Mouse (Mus musculus): ENCODE results near the gene Kremen1. TPM values are rescaled to one million over a fixed set of nuclear protein-coding genes. Genes with fewer than 3 reads are reported as not detected.

The Kremen1 gene
- total RNA-seq, 2 experiments from 2014 or later, result 39.4 to 58.7 TPM

DNA sequence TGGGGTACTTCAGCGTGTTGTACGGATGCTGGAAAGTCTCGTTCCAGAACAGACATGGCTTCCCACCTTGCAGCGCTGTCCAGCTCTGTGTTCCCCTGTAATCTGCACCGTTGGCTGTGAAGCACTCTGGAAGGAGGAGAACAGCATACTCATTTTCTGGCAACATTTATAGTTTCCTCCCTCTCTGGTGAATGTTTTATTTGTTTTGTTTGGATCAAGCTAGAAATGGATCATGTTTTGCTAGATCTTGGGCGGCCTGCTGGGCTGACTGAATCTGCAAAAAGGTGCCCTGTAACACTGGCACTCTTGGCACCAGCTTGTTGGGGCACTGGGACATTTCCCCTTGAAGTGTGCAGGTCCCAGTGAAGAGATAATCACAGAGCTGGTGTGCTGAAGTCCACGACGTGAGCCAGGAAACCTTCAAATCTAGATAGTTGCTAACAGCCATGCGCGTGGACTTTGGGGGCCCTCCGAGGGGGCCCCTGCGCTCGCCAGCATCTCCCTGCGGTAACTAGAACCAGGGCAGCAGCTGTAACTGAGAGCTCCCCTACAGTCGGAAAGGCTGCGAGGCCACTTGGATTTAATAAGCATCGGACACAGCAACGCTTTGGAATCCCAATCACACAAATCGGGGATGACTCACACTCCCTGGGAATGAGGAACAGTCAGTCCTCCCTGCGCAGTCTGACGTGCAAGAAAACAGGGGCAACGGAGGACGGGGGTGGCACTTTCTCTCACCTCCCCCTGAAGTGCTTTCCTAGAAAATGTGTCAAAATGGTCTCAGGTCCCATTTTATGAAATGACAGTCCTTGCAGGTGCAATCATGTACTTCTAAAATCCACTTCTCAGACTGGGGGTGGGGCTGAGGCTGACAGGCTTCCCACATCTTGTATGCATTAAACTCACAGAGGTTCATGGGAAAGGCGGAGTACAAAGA, 17.3 kb downstream of the Kremen1 start:
- TF ChIP-seq CTCF (IDR thresholded peaks at IDR 0.05), result no peak
- intact Hi-C loops (cut with DNase I), result no loop called here

DNA sequence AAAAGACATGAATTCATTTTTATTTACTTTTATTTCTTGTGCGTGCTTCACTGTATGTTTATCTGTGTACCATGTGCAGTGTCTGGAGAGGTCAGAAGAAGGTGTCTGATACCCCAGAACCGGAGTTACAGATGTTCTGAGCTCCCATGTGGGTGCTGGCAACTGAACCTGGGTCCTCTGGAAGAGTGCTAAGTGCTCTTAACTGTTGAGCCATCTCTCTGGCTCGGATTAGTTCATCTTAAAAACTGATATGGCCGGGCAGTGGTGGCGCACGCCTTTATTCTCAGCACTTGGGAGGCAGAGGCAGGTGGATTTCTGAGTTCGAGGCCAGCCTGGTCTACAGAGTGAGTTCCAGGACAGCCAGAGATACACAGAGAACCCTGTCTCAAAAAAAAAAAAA, 18.1 kb downstream of the Kremen1 start:
- H3K27ac ChIP-seq, result peak overlapping the region; percentile 85; the same call in 1 of the 2 replicates
- intact Hi-C loops (cut with DNase I), result no loop called here

More for the DNA sequence above, 17.3 kb downstream of the Kremen1 start:
- peak; percentile 73 for DNase-seq
- Histone ChIP-seq H3K27ac (peak overlapping the region; percentile 85), H3K4me3 (peak overlapping the region; percentile 57)

DNA sequence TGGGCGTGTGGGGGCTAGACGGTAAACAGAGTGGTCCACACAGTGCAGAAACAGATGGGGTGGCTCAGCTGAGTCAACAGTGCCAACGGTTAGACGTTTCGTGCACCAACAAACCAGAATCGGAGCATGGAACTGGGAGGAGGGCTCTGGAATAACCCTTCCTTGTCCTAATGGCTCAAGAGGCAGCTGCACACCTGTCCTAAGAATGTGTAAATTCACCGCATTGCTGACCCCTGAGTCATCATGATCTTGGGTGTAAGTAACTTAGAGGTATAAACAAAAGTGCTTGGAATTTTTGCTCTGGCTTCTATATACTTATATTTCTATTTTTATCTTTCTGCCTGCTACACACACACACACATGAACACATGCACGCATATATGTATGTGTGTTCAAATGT, 19.2 kb downstream of the Kremen1 start:
- DNase-seq, result no peak
- no peak for TF ChIP-seq CTCF (IDR thresholded peaks at IDR 0.05)
- intact Hi-C loops (cut with DNase I), result no loop called here
- H3K27ac ChIP-seq, result no peak overlapping the region
- H3K4me3 ChIP-seq, result no peak overlapping the region

More for the DNA sequence above, 18.1 kb downstream of the Kremen1 start:
- DNase-seq, result no peak
- no peak for TF ChIP-seq CTCF (IDR thresholded peaks at IDR 0.05)
- no peak overlapping the region for H3K4me3 ChIP-seq

DNA sequence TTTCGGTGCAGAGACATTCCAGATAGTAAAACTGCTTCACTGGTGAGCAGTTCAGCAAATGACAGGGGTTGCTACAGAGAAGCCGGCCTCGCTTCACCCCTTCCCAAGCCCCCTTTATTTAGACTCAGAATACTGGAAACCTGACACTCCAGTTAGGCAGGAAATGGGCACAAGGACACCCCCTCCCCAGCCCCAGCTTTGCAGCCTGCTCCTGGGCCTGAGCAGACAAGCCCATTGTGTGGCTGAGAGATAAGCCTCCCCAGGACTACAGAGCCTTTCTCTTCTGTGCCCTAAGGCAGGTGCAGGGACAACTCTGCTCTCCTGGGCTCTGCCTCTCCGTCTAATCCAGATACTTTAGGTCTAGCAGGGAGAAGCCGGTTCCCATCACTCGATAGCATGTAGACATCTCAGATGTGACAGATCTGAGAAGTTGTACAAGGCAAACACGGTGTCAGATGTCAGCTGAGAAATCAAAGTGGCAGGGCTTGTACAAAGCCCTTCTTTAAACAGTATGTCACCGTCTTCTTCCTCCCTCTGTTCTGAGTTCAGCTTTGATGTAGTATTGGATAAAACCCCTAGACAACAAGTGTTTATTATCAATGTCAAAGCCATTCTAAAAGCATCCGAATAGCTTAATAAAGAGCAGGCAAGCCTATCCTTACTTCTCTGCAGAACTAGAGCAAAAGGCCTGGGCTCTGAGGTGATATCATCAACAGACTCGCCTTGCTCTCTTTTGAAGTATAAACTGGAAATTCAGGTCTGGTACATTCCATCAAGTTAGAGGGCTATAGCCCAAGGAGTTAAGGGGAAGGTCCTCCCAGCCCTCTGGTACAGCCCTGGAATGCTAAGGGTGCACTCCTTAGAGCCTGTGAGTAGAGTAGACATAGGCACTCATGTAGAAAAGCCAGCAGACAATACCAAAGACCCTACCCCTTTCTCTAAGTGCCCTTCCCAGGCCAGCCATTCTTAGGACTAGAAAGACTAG, 21.4 kb downstream of the Kremen1 start:
- no peak for TF ChIP-seq CTCF (IDR thresholded peaks at IDR 0.05)
- DNase-seq, result peak; percentile 23
- H3K4me3 ChIP-seq, result no peak overlapping the region
- intact Hi-C loops (cut with DNase I), result loop anchor here (5.0 kb wide), 1 partner anchor 43 kb away; no protein-coding TSS in a partner anchor
- H3K27ac ChIP-seq, result peak overlapping the region; percentile 58

DNA sequence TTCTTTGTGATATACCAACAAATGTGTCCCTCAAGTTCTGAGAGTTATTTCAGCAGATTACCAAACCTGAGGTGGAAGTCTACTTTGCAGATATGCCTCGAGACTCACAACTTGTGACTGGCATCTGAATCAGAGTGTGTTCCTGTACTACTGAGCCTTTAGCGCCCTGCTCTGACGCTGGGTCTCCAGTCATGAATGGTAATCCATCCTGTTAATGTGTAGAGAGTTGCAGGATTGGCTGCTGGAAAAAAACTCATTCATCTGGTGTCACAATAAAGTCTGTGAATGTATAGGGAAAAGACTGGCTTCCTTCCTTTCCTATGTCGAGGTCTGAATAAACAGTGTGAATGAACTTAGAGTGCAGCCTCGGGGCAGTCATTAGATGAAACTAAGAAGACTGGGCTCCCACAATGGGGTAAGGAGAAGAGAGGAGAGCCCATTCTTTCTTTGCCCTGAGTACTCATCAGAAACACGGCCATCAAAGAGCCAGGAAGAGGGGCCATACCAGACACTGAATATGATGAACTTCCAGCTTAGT, 41.4 kb downstream of the Kremen1 start:
- H3K27ac ChIP-seq, result no peak overlapping the region
- no peak overlapping the region for H3K4me3 ChIP-seq
- intact Hi-C loops (cut with DNase I), result no loop called here
- no peak for DNase-seq
- no peak for TF ChIP-seq CTCF (IDR thresholded peaks at IDR 0.05)

DNA sequence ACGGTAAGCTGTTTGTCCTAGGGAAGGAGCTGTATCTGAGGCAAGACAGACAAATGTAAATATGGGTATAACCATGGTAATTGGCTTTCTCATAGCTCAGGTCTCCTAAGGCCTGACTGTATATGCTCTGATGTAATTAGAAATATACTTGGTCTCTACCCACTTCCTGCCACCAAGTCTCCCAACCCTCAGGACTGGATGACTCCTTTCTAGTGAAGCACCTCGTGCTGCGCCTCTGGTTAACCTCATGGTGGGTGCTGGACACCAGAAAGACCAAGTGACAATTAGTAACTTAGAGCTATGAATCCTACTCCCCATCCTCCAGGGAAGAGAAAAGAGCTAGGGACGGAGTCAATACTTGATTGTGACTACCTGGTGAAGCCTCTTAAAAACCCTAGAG, 42.0 kb downstream of the Kremen1 start:
- intact Hi-C loops (cut with DNase I), result no loop called here
- no peak for TF ChIP-seq CTCF (IDR thresholded peaks at IDR 0.05)
- no peak for DNase-seq
- H3K4me3 ChIP-seq, result no peak overlapping the region
- no peak overlapping the region for H3K27ac ChIP-seq

DNA sequence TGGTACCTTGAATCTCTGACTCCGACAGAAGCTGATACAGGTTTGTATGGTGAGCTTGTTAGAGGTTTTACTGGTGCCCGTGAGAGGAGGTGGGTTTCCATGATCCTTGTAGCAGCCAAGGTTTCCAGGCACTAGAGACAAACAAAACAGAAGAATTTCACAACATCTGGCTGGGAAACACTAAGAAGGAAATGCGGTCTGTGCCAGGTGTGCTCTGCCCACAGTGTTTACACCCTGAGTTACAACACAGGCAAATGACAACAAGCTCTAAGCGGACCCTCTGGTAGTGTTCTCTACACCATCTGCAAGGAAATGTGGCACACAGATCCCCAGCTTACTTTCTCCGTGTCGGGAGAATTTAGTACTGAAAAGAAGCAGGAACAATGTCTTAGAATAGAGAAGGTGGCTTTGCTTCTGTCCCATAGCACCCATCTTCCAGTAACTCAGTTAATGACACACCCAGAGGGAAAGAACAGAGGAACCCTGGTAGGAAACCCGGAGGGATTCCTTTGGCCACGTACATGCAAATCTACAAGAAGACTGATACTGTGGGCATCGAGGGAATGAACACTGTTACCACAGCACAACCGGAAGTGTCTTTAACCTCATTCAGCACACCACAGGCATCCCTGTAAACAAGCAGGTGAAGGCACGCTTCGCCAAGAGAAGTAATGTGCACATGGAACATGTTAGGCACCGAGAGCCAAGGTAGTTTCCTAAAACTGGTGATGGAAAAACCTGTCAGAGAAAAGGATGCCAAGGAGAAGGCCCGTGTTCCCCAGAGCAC, 45.8 kb downstream of the Kremen1 start:
- peak overlapping the region; percentile 4; the same call in 1 of the 2 replicates for H3K27ac ChIP-seq
- no peak for DNase-seq
- no peak for TF ChIP-seq CTCF (IDR thresholded peaks at IDR 0.05)

DNA sequence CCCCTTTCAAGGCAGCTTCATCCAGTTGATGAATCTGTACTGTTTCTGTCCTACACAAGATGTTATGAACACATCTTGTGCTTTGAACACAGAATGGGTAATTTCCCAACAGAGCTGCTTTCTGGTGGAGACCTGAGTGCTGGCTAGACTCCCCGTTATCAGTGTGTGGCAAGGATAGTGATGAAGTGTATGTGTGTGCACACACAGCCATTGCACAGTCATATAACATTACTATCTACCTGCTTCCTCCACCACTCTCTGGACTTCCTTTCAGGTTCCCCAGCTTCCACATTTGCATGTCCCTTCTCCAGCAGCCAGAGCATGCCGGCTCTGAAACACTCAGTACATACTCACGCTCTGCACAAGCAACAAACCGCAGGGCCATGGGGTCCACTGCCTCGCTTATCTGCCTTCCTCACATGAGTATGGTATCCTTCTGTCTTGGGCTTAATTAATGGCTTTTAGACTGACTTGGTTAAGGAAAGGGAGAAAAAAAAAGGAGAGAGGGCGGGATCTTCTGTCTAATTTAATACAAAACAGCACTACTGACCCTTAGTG, 46.8 kb downstream of the Kremen1 start:
- intact Hi-C loops (cut with DNase I), result no loop called here
- Histone ChIP-seq H3K27ac (no peak overlapping the region), H3K4me3 (no peak overlapping the region)
- DNase-seq, result no peak
- TF ChIP-seq CTCF (IDR thresholded peaks at IDR 0.05), result no peak

More for the DNA sequence above, 45.8 kb downstream of the Kremen1 start:
- intact Hi-C loops (cut with DNase I), result no loop called here
- no peak overlapping the region for H3K4me3 ChIP-seq

DNA sequence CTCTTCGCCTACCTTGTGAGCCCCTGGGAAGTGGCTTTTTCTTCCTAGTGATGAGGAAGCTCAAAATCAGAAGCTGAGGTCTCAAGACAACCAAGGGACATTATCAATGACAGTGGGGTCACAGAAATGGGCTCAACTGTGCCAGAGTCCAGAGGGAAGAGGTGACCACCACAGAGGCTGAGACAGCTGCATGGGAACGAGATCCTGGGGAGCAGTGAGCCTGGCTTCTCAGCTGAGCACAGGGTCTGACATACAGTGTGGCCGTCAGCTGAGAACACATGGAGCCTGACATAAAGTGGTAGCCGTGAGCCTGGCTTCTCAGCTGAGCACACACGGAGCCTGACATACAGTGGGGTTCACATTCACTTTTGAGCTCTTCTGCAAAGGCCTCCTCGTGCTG, 58.3 kb downstream of the Kremen1 start:
- no peak overlapping the region for H3K27ac ChIP-seq
- no peak overlapping the region for H3K4me3 ChIP-seq
- DNase-seq, result no peak
- intact Hi-C loops (cut with DNase I), result no loop called here
- TF ChIP-seq CTCF (IDR thresholded peaks at IDR 0.05), result no peak

DNA sequence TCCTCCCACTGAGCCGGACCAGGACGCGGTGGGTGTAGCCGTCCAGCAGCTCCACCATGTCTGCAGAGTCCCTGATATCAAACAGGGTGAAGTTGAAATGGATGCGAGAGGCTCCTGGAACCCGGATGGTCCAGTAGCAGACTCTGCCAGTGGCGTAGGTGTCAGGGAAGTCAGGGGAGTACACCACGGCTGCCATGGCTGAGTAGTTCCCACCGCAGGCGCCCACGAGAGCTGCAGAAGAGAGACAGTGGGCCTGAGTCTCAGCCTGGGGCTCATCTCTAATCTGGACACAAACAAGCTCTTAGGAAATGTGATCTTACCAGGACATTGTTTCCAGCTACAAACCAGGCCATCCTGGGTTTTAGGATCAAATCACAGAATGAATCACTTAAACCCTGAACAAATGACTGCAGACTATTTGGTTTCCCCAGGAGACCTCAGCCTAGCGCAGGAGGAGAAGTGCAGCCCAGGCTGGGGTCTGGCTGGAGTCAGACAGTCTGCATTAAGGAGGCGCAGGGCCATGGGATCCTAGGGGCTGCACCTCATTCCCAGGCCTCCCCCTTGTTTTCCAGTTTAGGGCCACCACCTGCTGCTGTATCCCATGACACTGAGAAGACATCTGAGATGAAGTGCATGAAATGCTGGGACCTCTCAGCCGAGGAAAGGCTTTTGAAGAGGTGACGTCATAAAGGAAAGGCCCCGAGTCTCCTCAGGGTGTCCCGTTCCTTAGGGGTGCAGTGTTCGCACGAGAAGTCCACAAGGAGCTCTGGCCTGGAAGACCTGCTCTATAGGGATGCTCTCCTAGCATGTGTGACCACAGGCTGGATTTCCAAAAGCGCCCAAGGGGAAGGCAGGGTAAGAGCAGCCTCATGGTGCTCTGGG, 59.3 kb downstream of the Kremen1 start:
- TF ChIP-seq CTCF (IDR thresholded peaks at IDR 0.05), result no peak

More for the DNA sequence above, 59.3 kb downstream of the Kremen1 start:
- Histone ChIP-seq H3K4me3 (no peak overlapping the region), H3K27ac (peak overlapping the region; percentile 20; the same call in 1 of the 2 replicates)
- intact Hi-C loops (cut with DNase I), result no loop called here
- DNase-seq, result no peak

Data from gastrocnemius, adult 2 months (tissue).